In genomic region chr7:133936377-133936776, GRCm38 (mm10) we compare ENCODE assay signal across 19 mouse cellular contexts.
DNase-seq lines count a peak whose midpoint lies in the region; ATAC-seq and TF ChIP-seq lines count a peak whose summit lies in the region.
"Had no signal": no experiment of that assay in that cellular context is flagged by ENCODE, and none has a peak within 500 bp of the region (broad histone marks: within the 10 kb centered on the region; RNA-seq: fewer than 3 reads in every experiment).

No protein-coding gene starts in this region.

- H3K27ac ChIP-seq in embryonic facial prominence, embryonic 11.5 days (replicated peaks; ENCODE audit: low read depth, low read length) = no peak overlapping the region
- H3K27ac ChIP-seq in embryonic facial prominence, embryonic 10.5 days (replicated peaks) = no peak overlapping the region
- H3K27ac ChIP-seq in forebrain, embryonic 14.5 days (ENCODE audit: low read depth, low read length) = no peak overlapping the region
- H3K27ac ChIP-seq in midbrain, embryonic 16.5 days (ENCODE audit: low read length) = no peak overlapping the region
- H3K27ac ChIP-seq in cerebellum, adult 2 months (ENCODE audit: insufficient read depth, low read length) = no peak overlapping the region
- H3K27ac ChIP-seq: gastrocnemius, adult 2 months; hindbrain, embryonic 12.5 days; neural tube, embryonic 15.5 days; stomach, postnatal 0 days had no signal

- H3K4me3 ChIP-seq in embryonic facial prominence, embryonic 11.5 days (ENCODE audit: low read depth, low read length) = no peak overlapping the region
- H3K4me3 ChIP-seq in embryonic facial prominence, embryonic 10.5 days = no peak overlapping the region
- no peak overlapping the region for H3K4me3 ChIP-seq in forebrain, embryonic 14.5 days (ENCODE audit: low read depth, low read length)
- no peak overlapping the region for H3K4me3 ChIP-seq in midbrain, embryonic 16.5 days (ENCODE audit: low read depth, low read length)
- no peak overlapping the region for H3K4me3 ChIP-seq in cerebellum, adult 2 months (replicated peaks; ENCODE audit: insufficient read depth, low read depth, low read length)
- H3K4me3 ChIP-seq: erythroblast, embryonic 14.5 days; gastrocnemius, adult 2 months; hindbrain, embryonic 12.5 days; neural tube, embryonic 15.5 days had no signal

- no peak for TF ChIP-seq CTCF in cerebellum, adult 2 months (IDR thresholded peaks at IDR 0.05; ENCODE audit: borderline replicate concordance, insufficient read depth, low read depth, low read length)

- no peaks in the 10 kb centered on the region for H3K27me3 ChIP-seq in embryonic facial prominence, embryonic 11.5 days (ENCODE audit: control insufficient read depth, insufficient read depth, low read length)
- no peaks in the 10 kb centered on the region for H3K27me3 ChIP-seq in embryonic facial prominence, embryonic 10.5 days (replicated peaks; ENCODE audit: low read depth, poor library complexity, severe bottlenecking)
- no peaks in the 10 kb centered on the region for H3K27me3 ChIP-seq in forebrain, embryonic 14.5 days (replicated peaks; ENCODE audit: control insufficient read depth, insufficient read depth, low read length)
- no peaks in the 10 kb centered on the region for H3K27me3 ChIP-seq in midbrain, embryonic 16.5 days (ENCODE audit: control insufficient read depth, insufficient read depth, low read depth, low read length)
- no peaks in the 10 kb centered on the region for H3K27me3 ChIP-seq in cerebellum, adult 2 months (ENCODE audit: control insufficient read depth, insufficient read depth, low read length)
- H3K27me3 ChIP-seq: hindbrain, embryonic 12.5 days; neural tube, embryonic 15.5 days had no signal

- ATAC-seq in embryonic facial prominence, embryonic 11.5 days (replicated peaks; ENCODE audit: insufficient number of reproducible peaks, low FRiP score, low TSS enrichment, low read depth) = no peak
- ATAC-seq in forebrain, embryonic 14.5 days = no peak
- 0 out of 2 replicates have a peak, but pooled peaks have one; percentile 25 for ATAC-seq in midbrain, embryonic 16.5 days
- ATAC-seq: CD4-positive, CD25-positive, alpha-beta regulatory T cell, adult 4 months; inflammation-experienced regulatory T-cells, adult 6 months had no signal

- TF ChIP-seq POLR2A in cerebellum, adult 2 months (IDR thresholded peaks at IDR 0.05; ENCODE audit: borderline replicate concordance, insufficient read depth, low read length) = no peak

- H3K4me1 ChIP-seq in embryonic facial prominence, embryonic 11.5 days (ENCODE audit: control insufficient read depth, insufficient read depth, low read length) = no peaks in the 10 kb centered on the region
- H3K4me1 ChIP-seq in embryonic facial prominence, embryonic 10.5 days = peaks cover 33% of the 10 kb centered on the region
- peaks cover 6% of the 10 kb centered on the region for H3K4me1 ChIP-seq in forebrain, embryonic 14.5 days (ENCODE audit: control insufficient read depth, insufficient read depth, low read length)
- peaks cover 8% of the 10 kb centered on the region for H3K4me1 ChIP-seq in midbrain, embryonic 16.5 days (ENCODE audit: control insufficient read depth, insufficient read depth, low read length)
- H3K4me1 ChIP-seq in cerebellum, adult 2 months (ENCODE audit: control insufficient read depth, insufficient read depth, low read length) = no peaks in the 10 kb centered on the region

- WGBS in embryonic facial prominence, embryonic 11.5 days = 55% methylated on average over 4 of the region's 4 CpGs
- WGBS in embryonic facial prominence, embryonic 10.5 days = 49% methylated on average over 4 of the region's 4 CpGs
- WGBS in forebrain, embryonic 14.5 days = under 1% methylated on average over 4 of the region's 4 CpGs
- WGBS in midbrain, embryonic 16.5 days = 5% methylated on average over 4 of the region's 4 CpGs
- WGBS in cerebellum, adult 2 months = 17% methylated on average over 4 of the region's 4 CpGs

- DNase-seq in embryonic facial prominence, embryonic 11.5 days (ENCODE audit: low spot score) = peak; percentile 6
- DNase-seq in embryonic facial prominence, embryonic 10.5 days (ENCODE audit: low spot score) = no peak
- peak; percentile 62 for DNase-seq in Muller cell, postnatal 12 days (ENCODE audit: inconsistent ontology term)
- DNase-seq in forebrain, embryonic 14.5 days (ENCODE audit: low spot score) = peak; percentile 31
- DNase-seq in cerebellum, adult 2 months = no peak
- no peak for DNase-seq in layer of hippocampus, adult 9-10 months (ENCODE audit: low spot score)
- DNase-seq: adrenal gland, postnatal 25 days; cerebellum, adult 11-12 months; cerebellum, postnatal 14 days; gastrocnemius, adult 2 months; kidney, adult 2 months; kidney, postnatal 10 days had no signal

- no peak overlapping the region for H3K9ac ChIP-seq in embryonic facial prominence, embryonic 11.5 days (replicated peaks; ENCODE audit: low read length)
- no peak overlapping the region for H3K9ac ChIP-seq in forebrain, embryonic 14.5 days (ENCODE audit: low read length)
- no peak overlapping the region for H3K9ac ChIP-seq in midbrain, embryonic 16.5 days (ENCODE audit: low read depth, low read length)
- H3K9ac ChIP-seq: hindbrain, embryonic 12.5 days; neural tube, embryonic 15.5 days had no signal

- H3K36me3 ChIP-seq in embryonic facial prominence, embryonic 11.5 days (replicated peaks; ENCODE audit: control insufficient read depth, insufficient read depth, low read depth, low read length) = no peaks in the 10 kb centered on the region
- no peaks in the 10 kb centered on the region for H3K36me3 ChIP-seq in embryonic facial prominence, embryonic 10.5 days (replicated peaks)
- no peaks in the 10 kb centered on the region for H3K36me3 ChIP-seq in forebrain, embryonic 14.5 days (ENCODE audit: control insufficient read depth, insufficient read depth, low read length)
- no peaks in the 10 kb centered on the region for H3K36me3 ChIP-seq in midbrain, embryonic 16.5 days (ENCODE audit: control insufficient read depth, insufficient read depth, low read length)
- H3K36me3 ChIP-seq: hindbrain, embryonic 12.5 days; neural tube, embryonic 15.5 days had no signal

- H3K4me2 ChIP-seq in embryonic facial prominence, embryonic 11.5 days (ENCODE audit: low read depth, low read length) = no peak overlapping the region
- no peak overlapping the region for H3K4me2 ChIP-seq in forebrain, embryonic 14.5 days (ENCODE audit: low read length)
- no peak overlapping the region for H3K4me2 ChIP-seq in midbrain, embryonic 16.5 days (ENCODE audit: low read length)
- H3K4me2 ChIP-seq: hindbrain, embryonic 12.5 days; neural tube, embryonic 15.5 days had no signal

- no peaks in the 10 kb centered on the region for H3K9me3 ChIP-seq in embryonic facial prominence, embryonic 11.5 days (replicated peaks; ENCODE audit: control insufficient read depth, low read length)
- no peaks in the 10 kb centered on the region for H3K9me3 ChIP-seq in embryonic facial prominence, embryonic 10.5 days
- no peaks in the 10 kb centered on the region for H3K9me3 ChIP-seq in forebrain, embryonic 14.5 days (replicated peaks; ENCODE audit: control insufficient read depth, low read length)
- H3K9me3 ChIP-seq in midbrain, embryonic 16.5 days (replicated peaks; ENCODE audit: control insufficient read depth, low read length, poor library complexity, severe bottlenecking) = no peaks in the 10 kb centered on the region
- H3K9me3 ChIP-seq: hindbrain, embryonic 12.5 days; neural tube, embryonic 15.5 days had no signal

Comparison
In these comparisons a context has a peak if more than half of its experiments do, and no peak if none do; other contexts are left out.
1. DNase-seq: peak in embryonic facial prominence, embryonic 11.5 days (single experiment), Muller cell, postnatal 12 days (single experiment) and forebrain, embryonic 14.5 days (single experiment); none in embryonic facial prominence, embryonic 10.5 days (single experiment), cerebellum, adult 2 months (0 of 2) and layer of hippocampus, adult 9-10 months (single experiment).